Mouse (Mus musculus) testis, adult 2 months (tissue): ENCODE measurements around the gene Gata3.

Source experiments
- CTCF ChIP-seq: fragments of 200-500 bp; IDR thresholded peaks from 2 replicates; pipeline ENCODE4 v1.5.1; 2012; ENCODE audit warnings: low read depth, mild to moderate bottlenecking, inconsistent platforms, low read length, moderate library complexity; ENCODE audit not compliant: control insufficient read depth, insufficient read depth, insufficient replicate concordance
- POLR2A ChIP-seq: fragments of 200-500 bp; IDR thresholded peaks from 2 replicates; pipeline ENCODE4 v1.6.1; 2012; ENCODE audit warnings: low read depth, mild to moderate bottlenecking, inconsistent platforms, low read length, moderate library complexity; ENCODE audit not compliant: control insufficient read depth

DNA sequence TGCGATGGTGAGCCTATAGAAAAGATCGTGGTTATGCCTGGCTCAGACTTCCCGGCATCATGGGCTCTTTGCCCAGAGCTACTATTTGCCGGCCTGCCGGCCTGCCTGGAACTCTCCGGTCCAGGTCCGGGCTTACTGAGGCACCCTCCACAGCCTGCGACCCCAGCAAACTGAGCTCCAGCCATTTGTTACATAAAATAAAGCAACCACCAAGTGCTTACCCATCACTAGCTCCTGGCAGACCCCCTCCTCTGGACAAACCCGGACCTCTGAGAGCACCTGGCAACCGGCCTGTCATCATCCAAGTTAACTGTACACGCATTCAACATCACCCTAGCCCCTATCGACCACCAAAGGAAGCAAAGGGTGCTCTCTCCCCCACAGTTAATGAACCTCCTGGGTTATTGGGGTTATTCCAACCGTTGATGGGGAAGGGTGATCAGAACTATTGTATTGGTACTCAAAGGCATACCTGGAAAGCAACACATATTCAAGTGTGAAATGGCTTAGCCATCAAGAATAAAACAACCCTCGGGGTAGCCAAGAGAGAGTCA is 4.5 kb downstream of the Gata3 start:
- no peak for TF ChIP-seq POLR2A
- TF ChIP-seq CTCF = no peak
